ENCODE assay signal across 8 mouse cellular contexts in the genomic region with DNA sequence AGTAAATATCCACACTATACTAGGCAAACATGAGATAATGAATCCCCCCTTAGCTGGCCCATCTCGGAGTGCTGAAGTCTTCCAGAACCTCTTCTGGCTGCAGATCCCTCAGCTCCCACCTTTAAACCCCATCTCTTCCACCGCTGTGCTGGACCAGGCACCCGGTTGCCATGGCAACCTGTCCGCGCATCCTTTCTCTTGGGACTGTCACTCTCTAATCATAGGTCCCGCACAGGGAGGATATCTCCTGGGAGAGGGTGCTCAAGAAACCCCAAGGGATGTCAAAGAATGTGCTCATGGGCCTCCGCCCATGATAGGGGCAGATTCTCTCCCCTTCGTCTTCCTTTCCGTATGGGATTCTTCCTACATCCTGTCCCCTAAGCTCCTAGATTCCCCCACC. TPM values are rescaled to one million over a fixed set of nuclear protein-coding genes. Genes with fewer than 3 reads are reported as not detected.
DNase-seq lines count a peak whose midpoint lies in the region; ATAC-seq and TF ChIP-seq lines count a peak whose summit lies in the region.

No protein-coding gene starts in this region.

- no peaks in the 10 kb centered on the region for H3K9me3 ChIP-seq in lung, embryonic 14.5 days (ENCODE audit: low read depth, low read length)
- no peaks in the 10 kb centered on the region for H3K9me3 ChIP-seq in embryonic facial prominence, embryonic 13.5 days

- no peak for TF ChIP-seq CTCF in lung, embryonic 14.5 days (IDR thresholded peaks at IDR 0.05; ENCODE audit: low read depth)
- TF ChIP-seq CTCF in left cerebral cortex, adult 2 months (IDR thresholded peaks at IDR 0.05): no peak

- intact Hi-C loops in left cerebral cortex, adult 2 months (cut with DNase I): loop anchor here (5.0 kb wide), 1 partner anchor 79 kb away; the partner anchor contains the start of genes Fam187b and Lsr

- peak overlapping the region; percentile 18 for H3K4me3 ChIP-seq in lung, embryonic 14.5 days (ENCODE audit: low read depth, low read length)
- peak overlapping the region; percentile 38 for H3K4me3 ChIP-seq in embryonic facial prominence, embryonic 13.5 days
- peak overlapping the region; percentile 65 for H3K4me3 ChIP-seq in left cerebral cortex, adult 2 months

- 4% methylated on average over 9 of the region's 9 CpGs for WGBS in lung, embryonic 14.5 days
- WGBS in embryonic facial prominence, embryonic 13.5 days: 3% methylated on average over 9 of the region's 9 CpGs

- peaks cover 51% of the 10 kb centered on the region for H3K27me3 ChIP-seq in lung, embryonic 14.5 days (ENCODE audit: insufficient read depth, low read length)
- peaks cover 64% of the 10 kb centered on the region for H3K27me3 ChIP-seq in embryonic facial prominence, embryonic 13.5 days

- H3K4me2 ChIP-seq in lung, embryonic 14.5 days: peak overlapping the region; percentile 51
- H3K4me2 ChIP-seq in embryonic facial prominence, embryonic 13.5 days: peak overlapping the region; percentile 61

- ATAC-seq in lung, embryonic 14.5 days (ENCODE audit: insufficient read depth): no peak
- no peak for ATAC-seq in embryonic facial prominence, embryonic 13.5 days (ENCODE audit: insufficient number of reproducible peaks, insufficient read depth, low FRiP score, low TSS enrichment, low read depth)

- H3K9ac ChIP-seq in lung, embryonic 14.5 days: no peak overlapping the region
- H3K9ac ChIP-seq in embryonic facial prominence, embryonic 13.5 days: 0 out of 2 replicates have a peak overlapping the region, but pooled peaks have one; percentile 32

- DNase-seq in lung, embryonic 14.5 days: no peak
- DNase-seq in lung, postnatal 25 days (ENCODE audit: low spot score): no peak
- peak; percentile 51 to 68 for DNase-seq in left cerebral cortex, adult 2 months (ENCODE audit: extremely low spot score in 1 of 2, low spot score in 2 of 2)
- DNase-seq in retina, embryonic 14.5 days (ENCODE audit: low spot score): peak; percentile 52
- no peak for DNase-seq in T-cell, adult 2 months (ENCODE audit: low spot score)
- no peak for DNase-seq in adrenal gland, adult 18-20 months (ENCODE audit: low spot score in 2 of 2)
- no peak for DNase-seq in kidney, adult 8-10 months

- H3K27ac ChIP-seq in lung, embryonic 14.5 days (ENCODE audit: low read depth): no peak overlapping the region
- H3K27ac ChIP-seq in embryonic facial prominence, embryonic 13.5 days: no peak overlapping the region
- peak overlapping the region; percentile 97 for H3K27ac ChIP-seq in left cerebral cortex, adult 2 months

- H3K4me1 ChIP-seq in lung, embryonic 14.5 days (ENCODE audit: insufficient read depth): peaks cover 23% of the 10 kb centered on the region
- peaks cover 66% of the 10 kb centered on the region for H3K4me1 ChIP-seq in embryonic facial prominence, embryonic 13.5 days

- H3K36me3 ChIP-seq in lung, embryonic 14.5 days (ENCODE audit: insufficient read depth): no peaks in the 10 kb centered on the region
- no peaks in the 10 kb centered on the region for H3K36me3 ChIP-seq in embryonic facial prominence, embryonic 13.5 days

RNA-seq across cellular contexts. Expression of gene Fxyd7, which starts 0.3 kb away (rescaled TPM):
- 9.1 and 9.8 TPM in 2 replicates for polyA plus RNA-seq in lung, embryonic 14.5 days (2014; fragmentation: Nextera tagmentation; extraction: Ambion mirVana)
- polyA plus RNA-seq in embryonic facial prominence, embryonic 13.5 days (2015; fragmentation: Nextera tagmentation; extraction: Ambion mirVana): 18.3 and 23.1 TPM in 2 replicates
- total RNA-seq in left cerebral cortex, adult 2 months (2021): 100 to 1,000 TPM; 174 to 184 TPM
- 1 to 10 TPM; 1.9 to 2.3 TPM for total RNA-seq in adrenal gland, adult 18-20 months (2021)

RNA-seq across cellular contexts. Expression of gene Fxyd1, which starts 6.1 kb away (rescaled TPM):
- polyA plus RNA-seq in lung, embryonic 14.5 days (2014; fragmentation: Nextera tagmentation; extraction: Ambion mirVana): 51.4 and 56.6 TPM in 2 replicates
- 50.0 and 59.2 TPM in 2 replicates for polyA plus RNA-seq in embryonic facial prominence, embryonic 13.5 days (2015; fragmentation: Nextera tagmentation; extraction: Ambion mirVana)
- 10 to 100 TPM; 72.8 to 79.1 TPM for total RNA-seq in left cerebral cortex, adult 2 months (2021)
- total RNA-seq in adrenal gland, adult 18-20 months (2021): 100 to 1,000 TPM; 193 to 280 TPM

RNA-seq across cellular contexts. Expression of gene Lgi4, which starts 8.2 kb away (rescaled TPM):
- 0.13 and 0.38 TPM in 2 replicates for polyA plus RNA-seq in lung, embryonic 14.5 days (2014; fragmentation: Nextera tagmentation; extraction: Ambion mirVana)
- polyA plus RNA-seq in embryonic facial prominence, embryonic 13.5 days (2015; fragmentation: Nextera tagmentation; extraction: Ambion mirVana): 1.3 and 1.7 TPM in 2 replicates
- total RNA-seq in left cerebral cortex, adult 2 months (2021): 10 to 100 TPM; 28.9 to 34.1 TPM
- 1 to 10 TPM; 3.0 to 8.1 TPM for total RNA-seq in adrenal gland, adult 18-20 months (2021)

RNA-seq across cellular contexts. Expression of gene Fxyd5, which starts 8.6 kb away (rescaled TPM):
- 40.4 and 43.9 TPM in 2 replicates for polyA plus RNA-seq in lung, embryonic 14.5 days (2014; fragmentation: Nextera tagmentation; extraction: Ambion mirVana)
- polyA plus RNA-seq in embryonic facial prominence, embryonic 13.5 days (2015; fragmentation: Nextera tagmentation; extraction: Ambion mirVana): 16.7 and 20.7 TPM in 2 replicates
- 10 to 100 TPM; 34.1 to 39.0 TPM for total RNA-seq in left cerebral cortex, adult 2 months (2021)
- 10 to 100 TPM; 45.1 to 82.7 TPM for total RNA-seq in adrenal gland, adult 18-20 months (2021)

RNA-seq across cellular contexts. Expression of gene Fxyd3, which starts 25.6 kb away (rescaled TPM):
- 30.7 and 34.0 TPM in 2 replicates for polyA plus RNA-seq in lung, embryonic 14.5 days (2014; fragmentation: Nextera tagmentation; extraction: Ambion mirVana)
- 55.9 and 59.6 TPM in 2 replicates for polyA plus RNA-seq in embryonic facial prominence, embryonic 13.5 days (2015; fragmentation: Nextera tagmentation; extraction: Ambion mirVana)
- not detected for total RNA-seq in left cerebral cortex, adult 2 months (2021)
- 1 to 10 TPM; 1.4 to 4.4 TPM for total RNA-seq in adrenal gland, adult 18-20 months (2021)

Comparison
In these comparisons a context has a peak if more than half of its experiments do, and no peak if none do; other contexts are left out.
1. DNase-seq: peak in left cerebral cortex, adult 2 months (2 of 2) and retina, embryonic 14.5 days (single experiment); none in lung, embryonic 14.5 days (single experiment), lung, postnatal 25 days (single experiment), T-cell, adult 2 months (single experiment), adrenal gland, adult 18-20 months (0 of 2) and kidney, adult 8-10 months (0 of 2).
2. RNA of gene Fxyd7, which starts 0.3 kb away (total RNA-seq): 174 to 184 TPM in left cerebral cortex, adult 2 months; 1.9 to 2.3 TPM in adrenal gland, adult 18-20 months; every median in the first group is over 10 times any median in the second.
3. Peak in every context shown above with its lines, with median percentiles within 50 percentile points of each other: H3K4me3 ChIP-seq.